Mouse (Mus musculus) kidney, embryonic 14.5 days (tissue): Measurements from ENCODE around the gene Chpt1. TPM values are rescaled to one million over a fixed set of nuclear protein-coding genes. Genes with fewer than 3 reads are reported as not detected.
A peak's percentile ranks its signal among the peaks of the same experiment; 100 is the strongest.

Source experiments
- ATAC-seq: fragments of 200-750 bp; cut with Nextera tagmentation; 2 replicates; pipeline ENCODE4 v1.8.0; 2017; ENCODE audit warnings: moderate number of reproducible peaks, mild to moderate bottlenecking, moderate TSS enrichment, moderate library complexity; ENCODE audit not compliant: low FRiP score, low TSS enrichment
- H3K27ac ChIP-seq: fragments of 300-500 bp; sonication (generic); 2 replicates; pipeline ENCODE4 v1.5.1; 2014; ENCODE audit warnings: low read depth, mild to moderate bottlenecking, low read length, moderate library complexity, mixed read lengths
- H3K27me3 ChIP-seq: fragments of 300-500 bp; sonication (generic); 2 replicates; pipeline ENCODE4 v1.6.1; 2014; ENCODE audit warnings: mild to moderate bottlenecking, low read length; ENCODE audit not compliant: control insufficient read depth, insufficient read depth
- H3K36me3 ChIP-seq: fragments of 300-500 bp; sonication (generic); 2 replicates; pipeline ENCODE4 v1.6.1; 2014; ENCODE audit warnings: low read length, mixed read lengths; ENCODE audit not compliant: control insufficient read depth, insufficient read depth
- H3K4me1 ChIP-seq: fragments of 300-500 bp; sonication (generic); 2 replicates; pipeline ENCODE4 v1.6.1; 2014; ENCODE audit warnings: low read length, mixed read lengths; ENCODE audit not compliant: control insufficient read depth, insufficient read depth
- H3K4me2 ChIP-seq: fragments of 300-500 bp; sonication (generic); replicated peaks from 2 replicates; pipeline ENCODE4 v1.6.1; 2014; ENCODE audit warnings: low read depth, mild to moderate bottlenecking, low read length
- H3K4me3 ChIP-seq: fragments of 300-500 bp; sonication (generic); 2 replicates; pipeline ENCODE4 v1.5.1; 2014; ENCODE audit warnings: mild to moderate bottlenecking, low read length
- H3K9ac ChIP-seq: fragments of 300-500 bp; sonication (generic); 2 replicates; pipeline ENCODE4 v1.6.1; 2014; ENCODE audit warnings: low read depth, mild to moderate bottlenecking, low read length, moderate library complexity
- H3K9me3 ChIP-seq: fragments of 300-500 bp; sonication (generic); 2 replicates; pipeline ENCODE4 v1.6.1; 2016; ENCODE audit warnings: low read length; ENCODE audit not compliant: control insufficient read depth
- WGBS: fragments of 180-500 bp; shearing (Covaris S2); extraction: QIAGEN DNeasy Blood & Tissue Kit; methylation state at CpG from one replicate; pipeline ENCODE4 v1.1.7; 2014; 5-methylcytosine and 5-hydroxymethylcytosine counted together
- polyA plus RNA-seq: library from polyadenylated mRNA; unstranded; fragments of >200 nt; fragmentation: Nextera tagmentation; extraction: Ambion mirVana; gene quantifications from 2 replicates; pipeline ENCODE4 v1.2.1, GENCODE M21; 2014

The Chpt1 gene
- polyA plus RNA-seq, 1 experiment from 2014 or later = 35.8 TPM

DNA sequence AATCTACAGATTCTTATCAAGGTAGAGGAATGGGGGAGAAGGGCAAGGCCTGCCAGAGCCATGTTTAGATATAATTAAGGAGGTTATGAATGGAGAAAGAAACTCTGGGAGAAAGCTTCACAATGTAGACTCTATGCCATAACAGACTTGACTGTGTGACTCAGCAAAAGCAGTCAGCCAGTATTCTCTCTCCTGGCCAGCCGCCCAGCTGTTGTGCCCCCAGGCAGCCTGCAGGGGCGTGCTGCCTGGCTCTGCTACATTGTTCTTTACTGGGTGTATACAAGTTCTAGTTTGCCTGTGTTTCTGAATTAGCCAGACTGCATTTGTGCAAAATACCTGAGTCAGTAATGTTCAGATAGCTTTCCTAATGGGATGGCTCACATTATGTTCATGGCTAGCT lies 10.6 kb upstream of the Chpt1 start:
- 52% methylated on average over 2 of the region's 2 CpGs for WGBS
- Histone ChIP-seq H3K4me3 (no peak overlapping the region), H3K9ac (no peak overlapping the region), H3K9me3 (no peaks in the 10 kb centered on the region), H3K27me3 (no peaks in the 10 kb centered on the region), H3K4me1 (no peaks in the 10 kb centered on the region), H3K27ac (no peak overlapping the region), H3K36me3 (no peaks in the 10 kb centered on the region), H3K4me2 (no peak overlapping the region)
- ATAC-seq = no peak

DNA sequence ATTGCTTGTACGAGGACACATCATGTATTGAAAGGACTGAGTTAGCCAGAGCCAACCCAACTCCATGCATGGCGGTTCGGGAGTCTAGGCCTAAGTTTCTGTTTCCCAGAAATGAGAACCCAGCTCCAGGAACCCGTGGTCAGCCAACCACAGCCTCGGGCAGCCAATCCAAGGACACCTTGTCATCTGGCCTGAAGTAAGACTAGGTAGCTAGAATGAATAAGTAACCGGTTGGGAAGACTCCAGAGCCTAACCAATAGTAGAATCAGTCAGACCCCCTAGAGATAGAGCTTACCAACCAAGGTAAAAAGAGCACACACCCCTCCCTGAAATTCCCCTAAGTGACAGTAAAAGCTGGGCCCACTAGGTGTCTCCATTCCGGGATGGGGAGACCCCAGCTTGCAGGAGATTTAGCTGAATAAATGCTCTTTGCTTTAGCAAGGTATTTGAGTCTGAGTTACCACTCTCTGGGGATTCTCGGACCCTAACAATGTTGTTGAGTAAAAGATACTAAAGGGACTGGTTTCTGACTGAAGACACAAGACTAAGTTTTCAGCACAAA lies 9.8 kb upstream of the Chpt1 start:
- no peaks in the 10 kb centered on the region for H3K36me3 ChIP-seq
- H3K4me1 ChIP-seq = no peaks in the 10 kb centered on the region
- H3K9me3 ChIP-seq = no peaks in the 10 kb centered on the region
- H3K27ac ChIP-seq = no peak overlapping the region
- no peak overlapping the region for H3K4me2 ChIP-seq
- H3K4me3 ChIP-seq = no peak overlapping the region
- H3K27me3 ChIP-seq = no peaks in the 10 kb centered on the region
- H3K9ac ChIP-seq = no peak overlapping the region
- WGBS = 75% methylated on average over 8 of the region's 8 CpGs
- no peak for ATAC-seq

DNA sequence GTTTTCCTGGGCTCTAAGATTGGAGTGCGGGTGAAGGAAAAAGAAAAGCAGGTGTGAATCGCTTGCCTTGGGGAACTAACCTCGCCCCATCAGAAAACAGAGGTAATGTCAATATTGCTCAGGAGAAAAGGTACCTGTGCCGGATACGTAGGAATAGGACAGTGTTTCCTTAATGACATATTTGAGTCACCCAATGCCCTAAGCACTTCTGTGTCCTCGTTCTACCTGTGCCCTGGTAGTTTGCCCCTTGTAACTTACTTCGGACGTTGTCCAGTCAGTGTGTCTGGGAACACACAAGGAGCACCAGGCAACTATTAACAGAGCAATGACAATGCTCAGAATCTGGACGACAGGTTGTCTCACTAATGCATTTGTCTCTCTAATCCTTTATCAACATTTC lies 7.5 kb upstream of the Chpt1 start:
- no peaks in the 10 kb centered on the region for H3K4me1 ChIP-seq
- no peaks in the 10 kb centered on the region for H3K27me3 ChIP-seq
- H3K4me2 ChIP-seq = no peak overlapping the region
- no peaks in the 10 kb centered on the region for H3K9me3 ChIP-seq
- no peaks in the 10 kb centered on the region for H3K36me3 ChIP-seq
- no peak overlapping the region for H3K27ac ChIP-seq
- ATAC-seq = no peak
- WGBS = 90% methylated on average over 9 of the region's 9 CpGs
- no peak overlapping the region for H3K4me3 ChIP-seq
- H3K9ac ChIP-seq = no peak overlapping the region

DNA sequence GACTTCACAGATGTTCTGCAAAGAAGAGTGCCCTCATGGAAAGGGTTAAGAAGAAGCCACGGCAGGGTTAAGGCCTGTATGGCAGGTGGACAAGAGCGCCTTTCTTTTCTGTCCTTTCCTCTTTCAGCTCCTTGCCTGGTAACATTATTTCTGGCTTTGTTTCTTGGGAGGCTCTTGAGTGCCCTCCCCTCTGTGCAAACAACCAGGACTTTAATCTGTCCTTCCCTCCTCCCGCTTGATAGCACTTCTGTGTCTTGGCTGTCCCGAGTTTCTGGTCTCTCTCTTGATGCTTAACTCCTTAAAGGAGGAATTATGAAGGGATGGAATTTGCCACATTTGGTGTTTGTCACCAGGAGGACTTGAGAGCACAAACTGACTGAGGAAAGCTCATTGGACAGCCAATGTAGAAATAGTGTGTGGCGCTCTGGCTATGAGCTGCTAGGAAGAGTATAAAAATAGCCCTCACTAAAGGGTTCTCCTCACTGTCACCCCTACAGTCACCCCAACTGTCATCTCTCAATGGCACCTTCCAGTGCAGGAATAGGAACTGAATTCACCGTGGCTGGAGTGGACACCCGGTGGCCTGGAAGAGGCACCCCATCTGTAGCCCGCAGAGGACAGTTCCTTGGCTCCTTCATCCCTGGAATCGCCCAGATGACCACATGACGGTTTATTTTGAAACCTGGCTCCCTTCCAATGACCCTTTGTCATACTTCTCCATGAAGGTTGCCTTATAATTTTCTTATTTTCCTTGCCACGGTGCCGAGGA lies 6.8 kb upstream of the Chpt1 start:
- no peak overlapping the region for H3K4me3 ChIP-seq
- H3K4me1 ChIP-seq = no peaks in the 10 kb centered on the region
- no peak overlapping the region for H3K9ac ChIP-seq
- H3K9me3 ChIP-seq = no peaks in the 10 kb centered on the region
- H3K36me3 ChIP-seq = no peaks in the 10 kb centered on the region
- H3K27me3 ChIP-seq = no peaks in the 10 kb centered on the region
- 74% methylated on average over 12 of the region's 12 CpGs for WGBS
- no peak overlapping the region for H3K27ac ChIP-seq
- no peak overlapping the region for H3K4me2 ChIP-seq
- no peak for ATAC-seq

DNA sequence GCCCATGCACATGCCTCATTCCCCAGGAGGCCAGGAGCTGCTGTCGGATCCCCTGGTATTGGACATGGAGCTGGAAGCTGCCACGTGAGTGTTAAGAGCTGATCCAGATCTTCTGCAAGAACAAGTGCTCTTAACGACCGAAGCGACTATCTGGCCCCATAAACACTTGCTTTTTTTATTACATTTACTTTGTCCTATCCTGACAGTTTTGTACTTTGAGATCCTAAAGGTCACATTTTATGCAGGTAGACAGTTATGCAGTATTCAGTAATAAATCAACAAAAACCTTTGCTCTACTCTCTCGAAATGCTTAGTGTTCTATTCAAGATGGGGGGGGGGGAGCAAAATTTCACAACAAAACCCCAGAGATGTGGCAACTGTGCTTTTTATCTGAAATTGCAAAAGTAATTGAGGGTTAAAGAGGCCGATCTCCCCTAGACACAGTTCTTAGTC lies 3.8 kb upstream of the Chpt1 start:
- H3K27me3 ChIP-seq = no peaks in the 10 kb centered on the region
- 69% methylated on average over 7 of the region's 7 CpGs for WGBS
- H3K4me2 ChIP-seq = no peak overlapping the region
- H3K9ac ChIP-seq = no peak overlapping the region
- no peak for ATAC-seq
- no peaks in the 10 kb centered on the region for H3K9me3 ChIP-seq
- no peaks in the 10 kb centered on the region for H3K4me1 ChIP-seq
- H3K4me3 ChIP-seq = no peak overlapping the region
- no peak overlapping the region for H3K27ac ChIP-seq
- no peaks in the 10 kb centered on the region for H3K36me3 ChIP-seq

DNA sequence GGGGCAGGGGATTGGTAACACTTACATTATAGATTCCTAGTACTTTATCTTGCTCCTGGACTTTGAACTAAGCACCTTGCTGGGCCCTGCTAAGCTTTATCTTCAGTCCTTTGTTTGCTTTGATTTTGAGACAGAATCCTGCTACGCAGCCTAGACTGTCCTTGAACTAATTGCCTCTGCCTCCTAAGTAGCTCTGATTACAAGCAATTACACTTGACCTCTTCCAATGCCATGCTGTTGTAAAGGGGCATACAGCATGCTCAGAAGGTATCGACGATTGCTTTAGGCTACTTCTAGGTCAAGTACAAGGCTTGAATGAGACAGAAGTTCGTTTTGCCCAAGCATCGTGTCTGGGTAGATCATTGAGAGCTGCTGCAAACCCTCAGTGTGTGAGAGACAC lies 1.4 kb upstream of the Chpt1 start:
- no peak for ATAC-seq
- H3K27me3 ChIP-seq = no peaks in the 10 kb centered on the region
- WGBS = 68% methylated on average over 5 of the region's 5 CpGs
- no peaks in the 10 kb centered on the region for H3K36me3 ChIP-seq
- no peak overlapping the region for H3K9ac ChIP-seq
- no peak overlapping the region for H3K4me2 ChIP-seq
- no peak overlapping the region for H3K4me3 ChIP-seq
- no peak overlapping the region for H3K27ac ChIP-seq
- H3K9me3 ChIP-seq = no peaks in the 10 kb centered on the region
- peaks cover 17% of the 10 kb centered on the region for H3K4me1 ChIP-seq

DNA sequence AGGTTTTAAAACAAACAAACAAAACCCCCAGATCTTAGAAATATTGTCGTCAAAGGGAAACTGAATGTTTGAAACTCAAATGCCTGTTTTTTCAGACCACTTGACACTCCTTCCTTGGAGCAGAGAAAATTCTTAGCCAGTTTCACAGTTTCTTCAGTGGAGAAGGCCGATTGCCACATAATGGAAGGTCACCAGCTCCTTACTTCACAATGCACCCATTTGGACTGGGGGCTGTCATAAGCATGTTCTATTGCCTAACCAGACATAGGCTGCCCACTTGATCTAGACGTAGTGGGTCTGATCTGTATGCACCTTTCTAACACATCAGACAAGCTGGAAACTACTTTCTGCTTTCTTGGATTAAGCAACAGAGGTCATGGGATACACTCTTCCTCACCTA lies 608 bp upstream of the Chpt1 start:
- Histone ChIP-seq H3K27ac (peak overlapping the region; percentile 62; the same call in 1 of the 2 replicates), H3K4me3 (no peak overlapping the region), H3K4me1 (peaks cover 17% of the 10 kb centered on the region), H3K9me3 (no peaks in the 10 kb centered on the region), H3K27me3 (no peaks in the 10 kb centered on the region), H3K4me2 (peak overlapping the region; percentile 81; the same call in 1 of the 2 replicates), H3K9ac (no peak overlapping the region), H3K36me3 (no peaks in the 10 kb centered on the region)
- no peak for ATAC-seq
- WGBS = 65% methylated on average over 3 of the region's 3 CpGs

DNA sequence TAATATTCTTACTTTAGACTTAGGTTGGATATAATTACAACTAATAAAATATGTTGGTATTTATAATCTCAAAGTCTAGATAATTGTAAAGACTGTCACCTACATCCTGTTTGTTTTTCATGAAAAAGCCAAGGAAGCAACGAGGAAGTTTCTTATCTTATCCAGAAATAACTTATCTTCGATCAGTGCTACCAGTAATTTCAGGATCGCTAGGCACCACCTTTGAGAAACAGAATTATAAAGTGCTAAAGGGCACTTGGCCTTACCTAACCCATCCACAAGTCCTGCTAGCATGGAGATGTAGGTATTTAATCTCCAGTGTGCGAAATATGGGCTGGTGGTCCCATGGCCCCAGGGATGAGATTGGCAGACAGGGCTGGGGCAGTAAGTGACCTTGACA lies 954 bp downstream of the Chpt1 start:
- Histone ChIP-seq H3K27ac (0 out of 2 replicates have a peak overlapping the region, but pooled peaks have one; percentile 51), H3K9me3 (no peaks in the 10 kb centered on the region), H3K4me1 (peaks cover 17% of the 10 kb centered on the region), H3K36me3 (no peaks in the 10 kb centered on the region), H3K27me3 (no peaks in the 10 kb centered on the region), H3K4me2 (peak overlapping the region; percentile 81), H3K4me3 (peak overlapping the region; percentile 75), H3K9ac (peak overlapping the region; percentile 86)
- WGBS = 43% methylated on average over 4 of the region's 4 CpGs
- ATAC-seq = no peak
